Mouse (Mus musculus): Measurements from ENCODE around the gene Slc43a1.
"Not testable (repeated sequence)": the region's sequence is repeated elsewhere in the genome, so short reads cannot be mapped to it uniquely, and the experiment has no call there.

Gene Slc43a1

DNA sequence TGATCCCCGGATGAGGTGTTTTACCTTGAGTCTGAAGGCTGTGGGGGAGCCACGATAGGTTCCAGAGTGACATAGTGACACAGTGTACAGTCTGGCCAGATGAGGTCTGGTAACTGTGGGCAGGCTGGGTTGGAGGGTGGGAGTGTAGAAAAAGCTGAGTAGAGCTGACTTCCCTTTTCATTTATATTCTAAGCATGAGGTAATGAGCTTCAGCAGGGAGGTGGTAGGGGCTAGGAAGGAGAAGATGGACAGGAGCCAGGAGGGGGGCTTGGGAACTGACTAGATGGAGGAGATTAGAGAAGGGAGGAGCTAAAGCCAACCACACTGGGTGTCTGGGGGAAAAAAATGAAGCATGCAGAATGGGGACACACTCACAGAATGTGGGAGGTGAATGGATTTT is 30.3 kb downstream of the Slc43a1 start:
- DNase-seq, result no peak

- peak; percentile 20 for DNase-seq
Measured at GRCm38 (mm10) chr2:84870623-84871160, 32.0 kb downstream of the Slc43a1 start.

DNA sequence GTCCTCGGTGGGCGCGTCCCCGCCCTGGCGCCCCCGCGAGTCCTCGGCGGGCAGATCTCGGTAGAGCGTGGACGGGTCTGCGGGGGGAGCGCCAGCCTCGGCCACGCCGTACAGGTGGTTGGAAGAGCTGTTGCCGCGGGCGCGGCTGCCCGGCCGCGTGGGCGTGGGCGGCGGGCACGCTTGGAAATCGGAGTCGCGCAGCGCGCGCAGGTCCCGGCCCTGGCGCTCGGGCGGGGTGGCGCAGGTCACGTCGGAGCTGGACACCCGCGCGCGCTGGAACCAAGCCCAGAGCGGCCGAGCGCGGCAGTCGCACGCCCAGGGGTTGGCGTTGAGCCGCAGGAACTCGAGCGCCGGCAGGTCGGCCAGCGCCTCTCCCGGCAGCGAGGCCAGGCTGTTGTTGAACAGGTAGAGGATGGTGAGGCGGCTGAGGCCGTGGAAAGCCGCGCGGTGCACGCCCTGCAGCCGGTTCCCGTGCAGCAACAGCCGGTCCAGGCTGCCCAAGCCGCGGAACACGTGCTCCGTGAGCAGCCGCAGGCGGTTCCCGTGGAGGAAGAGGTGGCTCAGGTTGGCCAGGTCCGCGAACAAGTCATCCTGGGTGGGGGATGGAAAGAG is 33.6 kb downstream of the Slc43a1 start:
- peak; percentile 69 for DNase-seq

DNA sequence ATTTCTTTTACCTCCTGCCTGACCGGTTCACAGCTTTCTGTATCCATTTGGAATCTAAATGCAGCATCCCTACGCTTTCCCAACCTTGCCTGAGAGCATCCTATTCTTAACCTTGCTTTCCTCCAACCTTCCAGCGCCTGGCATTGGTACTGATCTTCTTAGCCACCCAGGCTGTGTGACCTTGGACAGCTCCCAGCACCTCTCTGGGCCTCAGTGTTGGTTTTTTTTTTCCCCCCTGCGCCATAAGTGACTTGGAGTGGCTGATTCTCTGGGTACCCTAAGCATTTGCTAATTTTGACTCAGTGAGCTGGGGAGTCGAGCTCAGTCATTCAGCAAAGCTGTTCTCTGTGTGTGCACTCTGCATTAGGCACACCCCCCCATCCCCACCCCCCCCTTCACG is 37.2 kb downstream of the Slc43a1 start:
- DNase-seq, result no peak

GRCm38 (mm10) chr2:84880590-84880989 is 41.9 kb downstream of the Slc43a1 start:
- no peak for DNase-seq

DNA sequence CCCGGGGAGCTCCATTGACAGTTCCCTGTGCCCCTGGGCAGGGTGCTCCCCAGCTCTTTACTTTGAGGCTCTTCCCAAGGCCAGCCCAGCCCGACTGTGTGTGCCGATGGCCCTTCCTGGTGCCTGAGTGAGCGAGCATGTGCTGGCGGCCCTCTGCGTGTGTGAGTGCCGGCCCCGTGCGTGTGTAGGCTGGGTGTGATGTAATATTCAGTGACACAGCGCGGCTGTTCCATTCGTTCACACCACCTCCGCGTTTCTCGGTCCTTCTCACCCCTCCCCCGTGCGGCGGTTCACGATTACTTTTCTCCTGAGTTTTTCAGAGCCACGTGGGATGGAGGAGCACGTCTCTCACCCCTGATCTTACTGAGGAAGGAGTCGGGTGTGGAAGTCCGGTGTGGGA is 44.0 kb downstream of the Slc43a1 start:
- DNase-seq, result no peak

DNA sequence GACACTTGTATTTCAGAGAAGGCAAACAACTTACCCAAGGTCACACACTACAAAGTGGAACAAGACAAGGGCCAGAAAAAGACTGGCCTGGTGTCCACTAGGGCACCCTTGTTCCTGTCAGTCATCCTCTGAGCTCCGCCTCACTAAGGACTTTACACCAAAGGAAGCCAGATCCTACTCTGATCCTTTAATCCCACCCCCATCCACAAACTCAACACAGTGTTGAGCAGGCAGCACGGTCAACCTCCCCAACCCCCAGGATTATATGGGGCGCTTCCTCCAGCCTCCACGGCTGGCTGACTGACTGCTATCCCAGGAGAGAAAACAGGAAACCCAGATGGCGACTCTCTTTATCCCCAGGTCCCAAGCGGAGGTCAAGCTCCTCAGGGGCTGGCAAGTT is 44.4 kb downstream of the Slc43a1 start:
- DNase-seq, result no peak

DNA sequence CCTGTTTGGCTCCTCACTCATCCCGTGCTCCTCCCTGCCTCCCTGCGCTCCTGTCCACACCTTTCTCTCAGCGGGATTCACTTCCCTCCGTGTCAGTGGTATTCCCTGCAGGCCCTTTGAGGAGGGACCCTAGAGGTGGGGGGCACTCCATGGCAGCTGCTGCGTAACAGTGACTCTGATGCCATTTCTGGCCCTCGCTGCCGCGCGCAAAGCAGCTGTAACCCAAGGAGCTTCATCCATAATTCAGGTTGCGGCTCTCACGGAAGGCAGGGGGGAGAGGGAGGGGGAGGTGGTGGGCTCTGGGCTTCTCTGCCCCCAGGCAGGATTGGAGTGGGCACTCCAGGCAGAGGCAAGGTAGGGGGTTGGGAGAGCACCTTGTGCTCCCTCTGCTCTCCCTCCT is 44.9 kb downstream of the Slc43a1 start:
- no peak for DNase-seq

DNA sequence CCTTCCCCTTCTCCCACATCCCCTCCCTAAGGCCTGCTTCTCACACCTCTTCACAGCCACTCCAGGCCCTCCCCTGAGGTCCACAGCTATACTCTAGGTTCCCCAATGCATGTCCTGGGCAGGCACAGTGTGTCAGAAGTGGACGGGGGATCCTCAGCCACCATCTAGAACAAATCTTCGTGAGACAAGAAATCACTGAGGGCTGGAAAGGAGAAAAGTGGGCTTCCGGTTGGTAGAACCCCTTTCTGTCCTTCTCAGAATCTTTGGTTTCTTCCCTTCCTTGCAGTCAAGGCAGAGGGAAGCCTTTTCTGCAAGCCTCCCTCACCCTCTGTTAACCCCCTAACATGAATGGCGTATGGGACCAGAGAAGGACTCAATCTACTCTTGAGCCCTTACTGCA is 45.3 kb downstream of the Slc43a1 start:
- DNase-seq, result no peak

- no peak for DNase-seq
Measured at GRCm38 (mm10) chr2:84884611-84885010, 46.0 kb downstream of the Slc43a1 start.

GRCm38 (mm10) chr2:84885084-84886055 is 46.7 kb downstream of the Slc43a1 start:
- DNase-seq, result no peak

DNA sequence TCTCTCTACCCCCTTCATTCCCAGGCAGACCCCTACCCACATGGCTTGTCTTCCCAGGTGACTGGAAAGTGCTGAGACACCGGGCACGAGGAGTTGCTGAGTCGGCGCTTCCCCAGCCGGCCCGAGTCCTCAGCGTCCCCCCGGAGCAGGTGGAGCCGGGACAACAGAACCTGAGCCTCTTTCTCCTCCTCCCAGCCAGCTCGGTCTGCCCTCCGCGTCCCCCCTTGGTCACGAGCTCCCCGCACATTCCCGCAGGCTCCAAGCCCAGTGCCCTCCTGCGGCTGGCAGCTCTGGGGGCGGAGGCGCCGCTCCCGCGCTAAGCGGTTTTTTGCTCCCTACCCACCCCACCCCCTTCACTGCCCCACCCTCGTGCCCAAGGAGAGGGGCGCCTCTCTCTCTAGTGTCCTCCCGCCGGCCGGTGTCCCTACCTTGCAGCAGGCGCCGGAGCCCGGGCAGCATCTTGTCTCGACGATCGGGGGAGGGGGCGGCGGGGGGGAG is 47.6 kb downstream of the Slc43a1 start, which contains the start of gene Rtn4rl2:
Gene Rtn4rl2, minus strand, starts transcription at position 477 of the 498 bp plus-strand sequence.
- no peak for DNase-seq

DNA sequence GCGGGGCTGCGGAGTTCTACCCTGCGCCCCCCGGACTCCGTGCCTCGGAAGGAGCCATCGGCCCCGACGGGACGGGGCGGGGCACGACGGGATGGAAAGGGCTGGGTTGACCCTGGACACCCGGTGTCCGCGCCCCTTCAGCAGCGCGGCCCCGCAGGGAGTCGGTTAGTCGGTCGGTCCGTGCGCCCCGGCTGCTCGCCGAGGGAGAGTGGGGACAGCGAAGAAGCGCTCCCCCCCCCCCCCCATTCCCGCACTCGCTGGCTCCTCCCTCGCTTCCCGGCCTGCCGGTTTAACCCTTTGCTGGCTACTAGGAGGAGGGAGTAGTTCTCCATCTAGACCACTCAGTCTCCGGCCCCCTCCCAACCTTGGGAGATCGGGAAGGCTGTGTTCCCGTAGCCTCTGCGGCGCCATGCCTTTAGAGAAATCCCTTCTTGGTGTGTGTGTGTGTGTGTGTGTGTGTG is 48.2 kb downstream of the Slc43a1 start:
- DNase-seq, result no peak

DNA sequence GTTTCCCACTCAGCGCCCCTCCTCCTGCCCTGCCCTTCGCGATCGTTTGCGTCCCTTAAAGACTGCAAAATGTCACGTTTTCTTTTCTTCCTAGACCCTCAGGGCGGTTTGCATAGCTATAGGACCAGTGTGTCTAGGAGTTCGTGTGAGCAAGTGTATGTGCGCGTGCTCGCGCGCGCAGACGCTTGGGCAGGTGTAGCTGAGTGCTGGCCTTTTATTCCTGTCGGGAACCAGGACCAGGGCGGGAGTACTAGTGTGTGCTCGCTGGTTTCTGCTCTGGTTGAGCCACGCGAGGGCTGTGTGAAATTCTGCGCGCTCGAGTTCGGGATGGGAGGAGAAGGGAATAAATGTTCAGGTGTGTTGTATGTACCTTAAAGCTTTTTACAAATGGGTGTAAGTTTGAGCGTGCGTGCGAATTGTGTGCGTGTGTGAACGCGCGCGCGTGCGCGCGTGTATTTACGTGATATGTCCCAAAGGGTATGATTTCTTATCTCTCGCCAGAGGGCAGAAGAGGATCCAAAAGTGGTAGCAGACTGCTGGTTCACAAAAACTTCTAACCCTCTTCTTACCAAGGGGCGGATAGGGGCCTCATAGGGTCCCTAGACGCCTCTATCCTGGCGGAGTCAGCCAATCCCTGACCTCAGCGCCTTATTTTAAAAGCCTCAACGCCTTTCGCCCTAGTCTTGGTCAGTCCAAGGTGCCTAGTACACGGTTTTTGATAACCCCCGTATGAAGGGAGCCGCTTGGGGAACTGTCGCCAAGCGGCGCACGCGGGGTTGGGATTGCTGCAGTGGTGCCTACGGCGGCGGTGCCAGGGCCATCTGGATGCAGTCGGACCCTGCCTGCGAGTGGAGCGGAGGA is 49.0 kb downstream of the Slc43a1 start:
- peak; percentile 51 for DNase-seq

DNA sequence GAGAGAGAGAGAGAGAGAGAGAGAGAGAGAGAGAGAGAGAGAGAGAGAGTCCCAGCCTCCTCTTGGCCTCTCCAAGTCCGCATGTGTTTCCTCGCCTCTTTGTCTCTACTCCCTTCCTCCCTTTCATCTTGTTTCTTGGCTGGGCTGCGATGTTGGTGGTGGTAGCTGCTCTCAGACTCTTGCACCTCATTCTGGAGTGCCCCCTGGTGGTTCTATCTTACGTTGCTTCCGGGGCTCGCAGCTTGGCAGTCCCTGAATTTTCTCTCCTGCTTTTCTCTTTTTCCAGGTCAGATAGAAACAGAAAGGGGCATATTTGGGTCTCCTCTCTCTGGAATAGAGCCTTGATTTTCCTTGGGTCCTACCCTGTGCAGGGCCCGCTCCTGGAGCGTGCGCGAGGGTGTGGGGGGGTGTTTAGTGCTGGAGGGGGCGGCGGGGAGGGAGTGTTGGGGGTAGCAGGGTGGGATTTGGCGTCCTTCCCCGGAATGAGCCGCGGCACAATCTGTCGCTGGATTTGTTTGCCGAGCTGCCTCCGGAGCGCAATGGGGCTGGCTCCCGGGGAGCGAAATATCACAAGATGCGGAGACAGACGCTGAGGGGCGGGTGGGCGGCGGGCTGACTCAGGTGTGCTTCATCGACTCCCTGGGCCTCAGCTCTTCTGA is 50.1 kb downstream of the Slc43a1 start:
- peak; percentile 81 for DNase-seq

DNA sequence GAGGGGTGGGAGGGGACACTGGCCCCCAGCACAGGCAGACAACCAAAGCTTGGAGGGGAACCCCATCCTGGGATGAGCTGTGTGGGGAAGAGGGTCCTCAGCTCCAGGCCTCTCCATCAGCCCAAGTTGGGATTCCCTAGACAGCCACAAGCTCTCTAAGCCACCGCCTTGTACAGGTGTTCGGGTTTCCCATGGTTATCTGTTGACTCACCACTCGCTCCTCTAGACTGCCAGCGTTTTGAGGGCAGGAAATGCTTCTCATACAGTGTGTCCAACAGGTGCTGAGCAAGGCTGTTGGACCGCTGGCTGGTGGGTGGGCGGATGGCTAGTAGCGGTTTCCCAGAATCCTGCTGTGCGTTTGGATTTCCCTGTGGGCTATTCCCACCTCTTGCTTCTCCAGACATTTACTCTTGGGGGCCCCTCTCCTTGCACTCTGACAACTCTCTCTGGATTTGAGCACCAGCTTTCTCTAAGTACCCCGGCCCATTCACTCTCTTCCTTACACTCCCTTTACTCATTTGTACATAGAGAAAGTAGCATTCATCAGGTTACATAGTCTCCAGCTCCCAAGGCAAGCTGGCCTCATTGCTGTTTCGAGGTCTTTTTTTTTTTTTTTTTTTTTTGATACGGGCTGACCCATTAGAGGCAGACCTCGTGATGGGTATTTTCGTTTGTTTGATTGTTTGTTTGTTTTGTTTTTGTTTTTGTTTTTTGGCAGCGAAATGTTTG is 50.8 kb downstream of the Slc43a1 start:
- DNase-seq, result no peak

GRCm38 (mm10) chr2:84890045-84890340 is 51.3 kb downstream of the Slc43a1 start:
- DNase-seq, result peak; percentile 87

DNA sequence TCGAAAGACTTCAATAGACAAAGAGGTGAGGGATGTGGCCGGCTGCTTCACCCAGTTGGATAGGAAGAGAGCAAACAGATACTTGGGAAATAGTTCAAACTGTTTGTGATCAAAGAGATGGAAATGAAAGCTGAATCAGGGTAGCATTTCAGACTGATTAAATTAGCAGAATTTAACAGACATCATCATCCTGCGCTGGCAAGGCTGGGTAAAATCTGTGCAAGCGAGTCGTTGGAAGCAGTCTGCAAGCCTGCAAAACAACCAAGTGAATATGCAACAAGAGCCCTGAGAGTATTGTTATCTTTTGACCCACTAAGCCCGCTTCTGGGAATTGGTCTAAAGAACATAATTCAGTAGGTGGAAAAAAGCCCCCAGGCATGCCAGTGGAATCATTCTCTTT is 54.7 kb downstream of the Slc43a1 start:
- DNase-seq, result no peak

DNA sequence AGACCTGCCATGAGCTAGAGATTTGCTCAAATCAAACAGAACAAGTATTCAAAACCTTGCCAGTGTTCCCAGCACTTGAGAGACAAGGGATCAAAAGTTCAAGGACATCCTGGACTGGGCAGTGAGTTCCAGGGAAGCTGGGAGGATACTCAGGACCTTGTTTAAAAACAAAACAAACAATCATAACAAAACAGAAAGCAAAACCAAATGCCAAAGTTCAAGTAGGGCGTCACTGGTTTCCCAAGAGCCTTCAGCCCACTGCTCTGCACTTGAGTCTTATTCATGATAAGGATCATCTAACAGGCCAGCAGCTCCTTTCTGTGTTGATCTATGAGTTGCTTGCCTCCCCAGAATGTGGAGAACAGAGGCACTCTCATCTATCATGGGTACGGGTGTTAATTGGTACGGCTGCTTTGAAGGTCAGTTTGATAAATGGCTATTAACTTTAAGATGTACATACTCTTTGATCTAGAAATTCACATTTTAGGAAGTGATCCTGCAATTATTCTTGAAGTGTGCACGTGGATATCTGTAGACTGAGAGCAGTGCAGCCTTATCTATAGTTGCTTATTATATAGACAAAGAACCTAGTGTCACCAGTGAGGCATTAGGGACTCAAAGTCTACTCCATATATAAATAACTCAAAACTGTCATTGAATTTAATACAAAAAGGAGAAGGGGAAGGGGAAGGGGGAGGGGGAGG is 57.0 kb downstream of the Slc43a1 start:
- peak; percentile 56 for DNase-seq

DNA sequence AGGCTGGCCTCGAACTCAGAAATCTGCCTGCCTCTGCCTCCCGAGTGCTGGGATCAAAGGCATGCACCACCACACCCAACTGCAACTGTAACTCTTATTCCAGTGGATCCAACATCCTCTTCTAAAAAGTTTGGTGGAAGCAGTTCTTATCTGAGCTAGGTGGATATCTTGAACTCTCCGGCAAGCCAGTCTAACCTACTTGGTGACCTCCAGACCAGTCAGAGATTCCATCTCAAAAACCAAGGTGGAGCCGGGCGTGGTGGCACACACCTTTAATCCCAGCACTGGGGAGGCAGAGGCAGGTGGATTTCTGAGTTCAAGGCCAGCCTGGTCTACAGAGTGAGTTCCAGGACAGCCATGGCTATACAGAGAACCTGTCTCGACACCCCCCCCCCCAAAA is 58.0 kb downstream of the Slc43a1 start:
- DNase-seq, result not testable (repeated sequence)

DNA sequence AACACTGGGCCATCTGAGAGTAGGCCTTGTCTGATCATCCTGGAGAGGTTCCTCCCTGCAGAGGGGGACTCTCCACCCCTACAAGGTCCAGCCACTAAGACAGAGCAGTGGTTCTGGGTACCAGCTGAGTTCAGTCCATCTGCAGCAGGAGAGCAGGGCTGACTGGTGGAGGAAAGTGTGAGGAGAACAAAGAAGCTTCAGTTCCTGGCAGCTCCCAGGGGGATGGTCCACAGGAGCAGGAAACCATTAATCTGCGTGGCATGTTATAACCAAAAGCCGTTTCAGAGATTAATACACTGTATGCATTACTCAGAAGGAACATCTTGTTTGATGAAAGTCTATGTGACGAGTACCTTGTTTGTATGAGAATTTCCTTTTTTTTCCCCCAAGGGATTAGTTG is 74.1 kb downstream of the Slc43a1 start:
- no peak for DNase-seq

All from kidney, adult 9 months (tissue).